Mouse (Mus musculus) stomach, embryonic 15.5 days (tissue): ENCODE measurements around the gene 0610009B22Rik. TPM values are rescaled to one million over a fixed set of nuclear protein-coding genes. Genes with fewer than 3 reads are reported as not detected.

Source experiments
- polyA plus RNA-seq: library from polyadenylated mRNA; unstranded; fragments of >200 nt; fragmentation: Nextera tagmentation; extraction: Ambion mirVana; gene quantifications from 2 replicates; pipeline ENCODE4 v1.2.1, GENCODE M21; 2015

Gene 0610009B22Rik
- polyA plus RNA-seq, 1 experiment from 2014 or later, result 95.8 TPM

Other genes starting within 250 kb of the 0610009B22Rik start
- gene Phykpl, start 104.1 kb downstream of the 0610009B22Rik start, polyA plus RNA-seq, result 20.6 and 21.7 TPM in 2 replicates
- gene Hnrnpab, start 82.0 kb downstream of the 0610009B22Rik start, polyA plus RNA-seq, result 402 and 413 TPM in 2 replicates
- gene Nhp2, start 69.1 kb downstream of the 0610009B22Rik start, polyA plus RNA-seq, result 153 and 155 TPM in 2 replicates
- 39.9 and 43.6 TPM in 2 replicates for gene Rmnd5b, start 53.0 kb downstream of the 0610009B22Rik start, polyA plus RNA-seq
- gene N4bp3, start 38.0 kb downstream of the 0610009B22Rik start, polyA plus RNA-seq, result 19.8 and 21.5 TPM in 2 replicates
- gene D930048N14Rik, start 37.9 kb downstream of the 0610009B22Rik start, polyA plus RNA-seq, result 3.6 and 4.3 TPM in 2 replicates
- 16.3 and 16.7 TPM in 2 replicates for gene Sec24a, start 74.8 kb upstream of the 0610009B22Rik start, polyA plus RNA-seq
- gene Sar1b, start 74.8 kb upstream of the 0610009B22Rik start, polyA plus RNA-seq, result 115 and 131 TPM in 2 replicates
- gene Jade2, start 168.8 kb upstream of the 0610009B22Rik start, polyA plus RNA-seq, result 1.4 and 1.5 TPM in 2 replicates